Mouse (Mus musculus) liver, adult 2 months (tissue): ENCODE measurements at regions not wholly inside any gene's neighbourhood (a gene's known extent, or its start where the extent isn't known, plus 50 kb on each side); places are given as distances from the start of the nearest gene placed in this dataset.

ENCODE experiments used
- CTCF ChIP-seq: fragments of 200-500 bp; IDR thresholded peaks from 2 replicates; pipeline ENCODE4 v1.5.1; 2011; ENCODE audit warnings: low read depth, low read length, control low read depth
- POLR2A ChIP-seq: fragments of 200-500 bp; IDR thresholded peaks from 2 replicates; pipeline ENCODE4 v1.6.1; 2011; ENCODE audit warnings: low read length, control low read depth; ENCODE audit not compliant: insufficient read depth; ENCODE audit errors: extremely low read depth

DNA sequence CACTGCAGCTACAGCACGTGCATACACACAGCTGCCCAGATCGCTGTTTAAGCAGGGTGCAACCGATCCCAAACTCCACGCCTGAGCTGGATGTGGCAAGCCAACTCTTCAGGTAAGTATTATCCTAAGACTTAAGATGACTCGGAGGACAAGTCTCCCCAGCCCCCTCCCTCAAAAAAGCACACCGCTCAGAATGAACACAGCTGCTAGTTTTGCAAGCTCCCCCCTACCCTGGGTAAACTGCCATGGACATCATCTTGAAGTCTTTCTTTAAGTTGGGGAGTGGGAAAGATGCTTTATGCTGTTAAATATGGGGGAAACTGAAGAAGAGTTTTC, 448.1 kb downstream of the Cd83 start:
- TF ChIP-seq CTCF, result no peak
- no peak for TF ChIP-seq POLR2A
